Mouse (Mus musculus) left cerebral cortex, adult 18-20 months (tissue): ENCODE results near the gene AY358078. TPM values are rescaled to one million over a fixed set of nuclear protein-coding genes. Genes with fewer than 3 reads are reported as not detected.

Source experiments
- DNase-seq, 2 experiments: peaks; one replicate each; pipeline ENCODE4 v3.0.0; 2021 to 2022; ENCODE audit warnings: low spot score in 2 of 2, mixed read lengths in 1 of 2
- microRNA-seq, 2 experiments: library from miRNA; unstranded; fragments of <30 nt; microRNA quantifications; one replicate each; pipeline ENCODE4 v1.2.0; 2021
- total RNA-seq, 2 experiments: library from RNA; stranded (reverse); gene quantifications; 2 replicates each; pipeline ENCODE4 v1.2.3; 2021

The AY358078 gene
- total RNA-seq, 2 experiments from 2014 or later = not detected

- no peak for DNase-seq
Measured at GRCm38 (mm10) chr14:51871741-51872140, 71.9 kb downstream of the AY358078 start.

Small RNA genes within 50 kb of the gene (microRNA-seq; reads per million reads assigned to microRNA genes)
- gene Gm27375 = 0 reads per million in 2 experiments

Other genes starting within 250 kb of the AY358078 start
- not detected for gene Gm5622, start 247.3 kb upstream of the AY358078 start, total RNA-seq
- gene Gm17175, start 226.0 kb upstream of the AY358078 start, total RNA-seq = not detected
- gene Gm17174, start 207.9 kb upstream of the AY358078 start, total RNA-seq = not detected
- not detected for gene Gm17078, start 188.7 kb upstream of the AY358078 start, total RNA-seq
- gene Gm4181, start 164.4 kb upstream of the AY358078 start, total RNA-seq = not detected
- gene Gm17079, start 104.6 kb upstream of the AY358078 start, total RNA-seq = not detected
- not detected for gene Gm5800, start 82.9 kb upstream of the AY358078 start, total RNA-seq
- not detected for gene Ang4, start 26.5 kb upstream of the AY358078 start, total RNA-seq
- gene Ear6, start 53.7 kb downstream of the AY358078 start, total RNA-seq = not detected
- 10 to 100 TPM; 27.3 to 31.7 TPM for gene Mettl17, start 84.8 kb downstream of the AY358078 start, total RNA-seq
- 1 to 10 TPM; 6.8 to 7.0 TPM for gene Slc39a2, start 92.8 kb downstream of the AY358078 start, total RNA-seq
- gene Ndrg2, start 114.1 kb downstream of the AY358078 start, total RNA-seq = 100 to 1,000 TPM; 745 to 825 TPM
- not detected for gene Tppp2, start 118.4 kb downstream of the AY358078 start, total RNA-seq
- gene Rnase13, start 122.7 kb downstream of the AY358078 start, total RNA-seq = not detected
- 10 to 100 TPM; 23.4 to 28.6 TPM for gene Arhgef40, start 184.7 kb downstream of the AY358078 start, total RNA-seq
- gene Tmem253, start 215.6 kb downstream of the AY358078 start, total RNA-seq = under 1 TPM; 0.28 to 0.56 TPM
- 10 to 100 TPM; 40.6 to 41.3 TPM for gene Zfp219, start 220.7 kb downstream of the AY358078 start, total RNA-seq
- not detected for gene Olfr221, start 242.4 kb downstream of the AY358078 start, total RNA-seq